Mouse (Mus musculus): ENCODE results near the gene Trpc2. TPM values are rescaled to one million over a fixed set of nuclear protein-coding genes. Genes with fewer than 3 reads are reported as not detected.

The Trpc2 gene
- total and polyA plus RNA-seq, 3 experiments: 0.45 TPM; not detected in 2

- Histone ChIP-seq H3K27me3 (ENCODE audit: insufficient read depth, low read length) (no peaks in the 10 kb centered on the region), H3K36me3 (replicated peaks) (peaks cover 27% of the 10 kb centered on the region), H3K9me3 (replicated peaks) (no peaks in the 10 kb centered on the region), H3K4me1 (ENCODE audit: insufficient read depth, low read depth, low read length) (peaks cover 27% of the 10 kb centered on the region), H3K4me3 (ENCODE audit: low read depth, low read length) (no peak overlapping the region)
- ATAC-seq (ENCODE audit: extremely low read depth, insufficient number of reproducible peaks, low FRiP score, poor library complexity, severe bottlenecking) (no peak), DNase-seq (ENCODE audit: low spot score) (no peak)
- TF ChIP-seq GATA1 (IDR thresholded peaks at IDR 0.05; ENCODE audit: borderline replicate concordance, low read length): no peak
- no peak for TF ChIP-seq TAL1 (conservative IDR thresholded peaks at IDR 0.05; ENCODE audit: low read depth, low read length)
- TF ChIP-seq CTCF (IDR thresholded peaks at IDR 0.05; ENCODE audit: low read depth, low read length): no peak
- TF ChIP-seq GATA2 (IDR thresholded peaks at IDR 0.05; ENCODE audit: borderline replicate concordance, low read depth, low read length): no peak
- TF ChIP-seq POLR2AphosphoS5 (IDR thresholded peaks at IDR 0.05; ENCODE audit: insufficient replicate concordance, low read depth, low read length): no peak
Observed at GRCm38 (mm10) chr7:102062203-102062602, 20.7 kb upstream of the Trpc2 start.

DNA sequence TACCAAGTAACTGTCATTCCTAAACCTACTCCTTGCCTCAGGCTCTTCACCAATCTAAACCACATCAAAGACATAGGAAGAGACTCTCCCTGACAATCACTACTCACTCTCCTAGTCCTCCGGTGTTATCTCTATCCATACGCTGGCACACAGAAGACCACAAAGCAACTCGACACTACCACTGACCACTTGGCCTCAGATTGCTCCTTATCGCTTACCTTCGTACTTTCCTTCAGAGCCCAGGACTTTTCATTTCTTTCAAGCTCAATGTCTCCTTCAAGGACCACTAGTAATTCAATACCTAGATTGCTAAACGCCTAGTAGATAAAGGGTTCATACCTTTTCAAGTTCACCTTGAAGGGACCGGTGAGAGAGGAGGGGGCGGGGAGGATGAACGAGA is 19.0 kb upstream of the Trpc2 start:
- H3K4me1 ChIP-seq (ENCODE audit: insufficient read depth, low read depth, low read length): peaks cover 31% of the 10 kb centered on the region
- no peaks in the 10 kb centered on the region for H3K27me3 ChIP-seq (ENCODE audit: insufficient read depth, low read length)
- TF ChIP-seq GATA1 (IDR thresholded peaks at IDR 0.05; ENCODE audit: borderline replicate concordance, low read length): no peak
- TF ChIP-seq POLR2AphosphoS5 (IDR thresholded peaks at IDR 0.05; ENCODE audit: insufficient replicate concordance, low read depth, low read length): no peak
- TF ChIP-seq CTCF (IDR thresholded peaks at IDR 0.05; ENCODE audit: low read depth, low read length): no peak
- no peak for TF ChIP-seq TAL1 (conservative IDR thresholded peaks at IDR 0.05; ENCODE audit: low read depth, low read length)
- no peak for TF ChIP-seq GATA2 (IDR thresholded peaks at IDR 0.05; ENCODE audit: borderline replicate concordance, low read depth, low read length)
- H3K4me3 ChIP-seq (ENCODE audit: low read depth, low read length): peak overlapping the region; percentile 72; the same call in 1 of the 2 replicates
- ATAC-seq (ENCODE audit: extremely low read depth, insufficient number of reproducible peaks, low FRiP score, poor library complexity, severe bottlenecking) (no peak), DNase-seq (ENCODE audit: low spot score) (no peak)
- peaks cover 33% of the 10 kb centered on the region for H3K36me3 ChIP-seq (replicated peaks)
- no peaks in the 10 kb centered on the region for H3K9me3 ChIP-seq (replicated peaks)

GRCm38 (mm10) chr7:102064655-102065045 is 18.3 kb upstream of the Trpc2 start:
- Histone ChIP-seq H3K9me3 (replicated peaks) (no peaks in the 10 kb centered on the region), H3K4me3 (ENCODE audit: low read depth, low read length) (peak overlapping the region; percentile 72), H3K4me1 (ENCODE audit: insufficient read depth, low read depth, low read length) (peaks cover 34% of the 10 kb centered on the region), H3K36me3 (replicated peaks) (peaks cover 30% of the 10 kb centered on the region), H3K27me3 (ENCODE audit: insufficient read depth, low read length) (no peaks in the 10 kb centered on the region)
- no peak for DNase-seq (ENCODE audit: low spot score)
- ATAC-seq (ENCODE audit: extremely low read depth, insufficient number of reproducible peaks, low FRiP score, poor library complexity, severe bottlenecking): no peak
- TF ChIP-seq TAL1 (conservative IDR thresholded peaks at IDR 0.05; ENCODE audit: low read depth, low read length) (no peak), CTCF (IDR thresholded peaks at IDR 0.05; ENCODE audit: low read depth, low read length) (no peak), GATA2 (IDR thresholded peaks at IDR 0.05; ENCODE audit: borderline replicate concordance, low read depth, low read length) (no peak), GATA1 (IDR thresholded peaks at IDR 0.05; ENCODE audit: borderline replicate concordance, low read length) (no peak), POLR2AphosphoS5 (IDR thresholded peaks at IDR 0.05; ENCODE audit: insufficient replicate concordance, low read depth, low read length) (no peak)

DNA sequence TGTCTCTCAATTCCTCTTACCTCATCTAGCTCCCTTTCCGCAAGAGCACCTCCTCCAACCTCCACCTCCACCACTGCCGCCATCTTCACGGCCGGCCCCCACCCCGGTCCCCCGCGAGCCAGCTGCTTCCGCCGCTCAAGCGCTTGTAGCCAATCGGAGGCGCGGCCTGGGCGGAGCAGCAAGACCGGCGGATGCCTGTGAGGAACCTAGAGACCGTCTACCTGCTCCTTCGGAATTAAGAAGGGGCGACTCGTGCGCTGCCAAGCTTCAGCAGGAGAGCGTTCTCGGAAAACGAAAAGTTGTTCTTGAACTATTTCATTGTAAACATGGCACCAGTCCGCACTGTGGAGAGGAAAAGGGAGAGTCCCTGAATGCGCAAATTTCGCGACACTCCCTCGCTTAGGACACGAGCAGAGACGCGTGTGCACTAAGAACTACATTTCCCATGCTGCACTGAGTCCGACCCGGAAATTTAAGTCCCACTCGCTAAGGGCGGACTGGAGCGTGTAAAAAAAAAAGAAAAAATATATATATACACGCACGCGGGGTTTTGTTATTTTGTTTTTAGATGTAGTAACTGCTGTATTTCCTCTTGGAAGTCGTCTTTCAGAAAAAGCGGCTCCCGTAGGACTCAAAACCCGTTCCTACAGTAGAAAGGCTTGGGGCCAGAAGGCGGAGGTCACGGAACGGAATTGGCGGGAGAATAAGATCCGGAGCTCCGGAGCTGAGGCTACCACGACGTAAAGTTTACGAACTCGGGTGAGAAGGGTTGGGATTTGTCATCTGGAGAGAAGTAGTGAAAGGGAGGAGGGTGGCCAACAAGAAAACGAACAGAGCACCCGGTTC is 17.6 kb upstream of the Trpc2 start, which contains the start of the genes Rnf121, Xndc1 and Xntrpc:
TSS of gene Rnf121 (minus strand) at position 424 of the 846 bp plus-strand sequence.
TSS of gene Xndc1 (plus strand) at position 466 of the 846 bp plus-strand sequence.
TSS of gene Xntrpc (plus strand) at position 668 of the 846 bp plus-strand sequence.
- peaks cover 30% of the 10 kb centered on the region for H3K36me3 ChIP-seq (replicated peaks)
- H3K9me3 ChIP-seq (replicated peaks): no peaks in the 10 kb centered on the region
- DNase-seq (ENCODE audit: low spot score) (peak; percentile 89), ATAC-seq (ENCODE audit: extremely low read depth, insufficient number of reproducible peaks, low FRiP score, poor library complexity, severe bottlenecking) (peak; percentile 92)
- peak within 1 kb of the TSS; percentile 72 for H3K4me3 ChIP-seq (ENCODE audit: low read depth, low read length)
- no peaks in the 10 kb centered on the region for H3K27me3 ChIP-seq (ENCODE audit: insufficient read depth, low read length)
- no peak for TF ChIP-seq GATA1 (IDR thresholded peaks at IDR 0.05; ENCODE audit: borderline replicate concordance, low read length)
- TF ChIP-seq TAL1 (conservative IDR thresholded peaks at IDR 0.05; ENCODE audit: low read depth, low read length): no peak
- no peak for TF ChIP-seq POLR2AphosphoS5 (IDR thresholded peaks at IDR 0.05; ENCODE audit: insufficient replicate concordance, low read depth, low read length)
- TF ChIP-seq CTCF (IDR thresholded peaks at IDR 0.05; ENCODE audit: low read depth, low read length): no peak
- TF ChIP-seq GATA2 (IDR thresholded peaks at IDR 0.05; ENCODE audit: borderline replicate concordance, low read depth, low read length): no peak
- peaks cover 34% of the 10 kb centered on the region for H3K4me1 ChIP-seq (ENCODE audit: insufficient read depth, low read depth, low read length)

- peaks cover 32% of the 10 kb centered on the region for H3K4me1 ChIP-seq (ENCODE audit: insufficient read depth, low read depth, low read length)
- H3K36me3 ChIP-seq (replicated peaks): peaks cover 38% of the 10 kb centered on the region
- no peaks in the 10 kb centered on the region for H3K9me3 ChIP-seq (replicated peaks)
- H3K4me3 ChIP-seq (ENCODE audit: low read depth, low read length): peak overlapping the region; percentile 72
- TF ChIP-seq GATA2 (IDR thresholded peaks at IDR 0.05; ENCODE audit: borderline replicate concordance, low read depth, low read length) (no peak), CTCF (IDR thresholded peaks at IDR 0.05; ENCODE audit: low read depth, low read length) (no peak), POLR2AphosphoS5 (IDR thresholded peaks at IDR 0.05; ENCODE audit: insufficient replicate concordance, low read depth, low read length) (no peak), TAL1 (conservative IDR thresholded peaks at IDR 0.05; ENCODE audit: low read depth, low read length) (no peak), GATA1 (IDR thresholded peaks at IDR 0.05; ENCODE audit: borderline replicate concordance, low read length) (no peak)
- no peaks in the 10 kb centered on the region for H3K27me3 ChIP-seq (ENCODE audit: insufficient read depth, low read length)
- ATAC-seq (ENCODE audit: extremely low read depth, insufficient number of reproducible peaks, low FRiP score, poor library complexity, severe bottlenecking): no peak
- DNase-seq (ENCODE audit: low spot score): no peak
Observed at GRCm38 (mm10) chr7:102066363-102066762, 16.6 kb upstream of the Trpc2 start.

DNA sequence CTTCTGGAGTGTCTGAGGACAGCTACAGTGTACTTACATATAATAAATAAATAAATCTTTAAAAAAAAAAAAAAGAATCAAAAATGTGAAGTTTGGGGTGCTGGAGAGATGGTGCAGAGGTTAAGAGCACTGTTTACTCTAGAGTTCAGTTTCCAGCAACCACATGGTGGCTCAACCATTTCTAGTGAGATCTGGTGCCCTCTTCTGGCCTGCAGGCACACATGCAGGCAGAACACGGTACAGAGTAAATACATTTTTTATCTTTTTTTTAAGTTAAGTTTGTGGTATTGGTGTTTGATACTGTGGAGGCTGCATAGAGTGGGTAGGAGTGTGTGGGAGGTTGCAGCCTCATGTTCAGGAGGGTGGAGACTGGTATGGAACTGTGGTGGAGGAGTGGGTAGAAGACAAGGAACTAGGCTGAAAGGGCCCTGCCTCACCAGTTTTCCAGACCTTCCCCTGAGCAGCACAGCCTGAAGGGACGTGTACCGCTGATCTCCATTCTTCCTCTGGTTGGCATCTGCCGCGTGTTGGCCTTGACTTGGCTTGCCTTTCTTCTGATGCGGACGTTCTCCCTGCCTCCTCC is 6.1 kb upstream of the Trpc2 start:
- no peak for ATAC-seq (ENCODE audit: extremely low read depth, insufficient number of reproducible peaks, low FRiP score, poor library complexity, severe bottlenecking)

More for the DNA sequence above, 6.1 kb upstream of the Trpc2 start:
- DNase-seq (ENCODE audit: low spot score): no peak
- peaks cover 93% of the 10 kb centered on the region for H3K36me3 ChIP-seq (replicated peaks)
- H3K27me3 ChIP-seq (ENCODE audit: insufficient read depth, low read length): no peaks in the 10 kb centered on the region
- no peak overlapping the region for H3K4me3 ChIP-seq (ENCODE audit: low read depth, low read length)
- H3K4me1 ChIP-seq (ENCODE audit: insufficient read depth, low read depth, low read length): peaks cover 2% of the 10 kb centered on the region; the same call in 1 of the 2 replicates
- no peak for TF ChIP-seq POLR2AphosphoS5 (IDR thresholded peaks at IDR 0.05; ENCODE audit: insufficient replicate concordance, low read depth, low read length)
- TF ChIP-seq GATA2 (IDR thresholded peaks at IDR 0.05; ENCODE audit: borderline replicate concordance, low read depth, low read length): no peak
- no peak for TF ChIP-seq CTCF (IDR thresholded peaks at IDR 0.05; ENCODE audit: low read depth, low read length)
- no peak for TF ChIP-seq TAL1 (conservative IDR thresholded peaks at IDR 0.05; ENCODE audit: low read depth, low read length)
- no peak for TF ChIP-seq GATA1 (IDR thresholded peaks at IDR 0.05; ENCODE audit: borderline replicate concordance, low read length)
- no peaks in the 10 kb centered on the region for H3K9me3 ChIP-seq (replicated peaks)

Measured in G1E (cell line).